Mouse (Mus musculus) stomach, postnatal 0 days (tissue): Measurements from ENCODE around the gene Slc22a23. TPM values are rescaled to one million over a fixed set of nuclear protein-coding genes. Genes with fewer than 3 reads are reported as not detected.

Experiments used
- ATAC-seq: fragments of 200-750 bp; cut with Nextera tagmentation; 2 replicates; pipeline ENCODE4 v1.8.0; 2017; ENCODE audit not compliant: low FRiP score, low TSS enrichment
- DNase-seq: peaks from one replicate; pipeline ENCODE4 v3.0.0-alpha.2; 2016; ENCODE audit warnings: low spot score
- H3K27ac ChIP-seq: fragments of 300-500 bp; sonication (generic); replicated peaks from 2 replicates; pipeline ENCODE4 v1.5.1; 2014; ENCODE audit warnings: mild to moderate bottlenecking, control low read depth
- H3K27me3 ChIP-seq: fragments of 300-500 bp; sonication (generic); 2 replicates; pipeline ENCODE4 v1.6.1; 2014; ENCODE audit warnings: low read length; ENCODE audit not compliant: control insufficient read depth, insufficient read depth
- H3K36me3 ChIP-seq: fragments of 300-500 bp; sonication (generic); 2 replicates; pipeline ENCODE4 v1.6.1; 2014; ENCODE audit warnings: low read length, mixed read lengths; ENCODE audit not compliant: control insufficient read depth, insufficient read depth
- H3K4me1 ChIP-seq: fragments of 300-500 bp; sonication (generic); replicated peaks from 2 replicates; pipeline ENCODE4 v1.6.1; 2014; ENCODE audit warnings: antibody characterized with exemption; ENCODE audit not compliant: control insufficient read depth, insufficient read depth
- H3K4me2 ChIP-seq: fragments of 300-500 bp; sonication (generic); replicated peaks from 2 replicates; pipeline ENCODE4 v1.6.1; 2014; ENCODE audit warnings: low read depth, mild to moderate bottlenecking, control low read depth, moderate library complexity
- H3K4me3 ChIP-seq: fragments of 300-500 bp; sonication (generic); 2 replicates; pipeline ENCODE4 v1.5.1; 2014; ENCODE audit warnings: low read depth, low read length, control low read depth
- H3K9ac ChIP-seq: fragments of 300-500 bp; sonication (generic); 2 replicates; pipeline ENCODE4 v1.6.1; 2014; ENCODE audit warnings: mild to moderate bottlenecking, low read length, control low read depth, mixed read lengths
- H3K9me3 ChIP-seq: fragments of 300-500 bp; sonication (generic); 2 replicates; pipeline ENCODE4 v1.6.1; 2016; ENCODE audit warnings: low read length; ENCODE audit not compliant: control insufficient read depth
- CTCF ChIP-seq: IDR thresholded peaks from 2 replicates; pipeline ENCODE4 v1.5.1; 2016; ENCODE audit warnings: antibody characterized with exemption, low read depth, mild to moderate bottlenecking, moderate library complexity
- EP300 ChIP-seq: optimal IDR thresholded peaks from 2 replicates; pipeline ENCODE3; 2016; ENCODE audit warnings: antibody characterized with exemption
- WGBS: fragments of 180-500 bp; shearing (Covaris S2); extraction: QIAGEN DNeasy Blood & Tissue Kit; methylation state at CpG from one replicate; pipeline ENCODE4 v1.1.7; 2014; 5-methylcytosine and 5-hydroxymethylcytosine counted together
- polyA plus RNA-seq: library from polyadenylated mRNA; unstranded; fragments of >200 nt; fragmentation: Nextera tagmentation; extraction: Ambion mirVana; gene quantifications from 2 replicates; pipeline ENCODE4 v1.2.1, GENCODE M21; 2015

The Slc22a23 gene
- polyA plus RNA-seq, 1 experiment from 2014 or later = 6.9 TPM

GRCm38 (mm10) chr13:34131708-34132060 is 213.3 kb downstream of the Slc22a23 start:
- 9% methylated on average over 10 of the region's 10 CpGs for whole genome bisulfite sequencing
- Histone ChIP-seq H3K9me3 (no peaks in the 10 kb centered on the region), H3K4me1 (peaks cover 4% of the 10 kb centered on the region; the same call in 1 of the 2 replicates), H3K4me3 (peak overlapping the region; percentile 61), H3K4me2 (peak overlapping the region; percentile 90), H3K27me3 (no peaks in the 10 kb centered on the region), H3K9ac (no peak overlapping the region; the same call in 1 of the 2 replicates), H3K27ac (no peak overlapping the region), H3K36me3 (no peaks in the 10 kb centered on the region)
- ATAC-seq (peak; percentile 22; the same call in 1 of the 2 replicates), DNase-seq (peak; percentile 61)
- TF ChIP-seq CTCF (peak; percentile 41; the same call in 1 of the 2 replicates), EP300 (no peak)

GRCm38 (mm10) chr13:34131011-34131707 is 213.8 kb downstream of the Slc22a23 start:
- no peaks in the 10 kb centered on the region for H3K27me3 ChIP-seq
- DNase-seq (peak; percentile 65), ATAC-seq (peak; percentile 63)
- H3K27ac ChIP-seq = peak overlapping the region; percentile 31
- no peaks in the 10 kb centered on the region for H3K36me3 ChIP-seq
- peak overlapping the region; percentile 61 for H3K4me3 ChIP-seq
- H3K9ac ChIP-seq = peak overlapping the region; percentile 23; the same call in 1 of the 2 replicates
- WGBS = under 1% methylated on average over 24 of the region's 24 CpGs
- no peaks in the 10 kb centered on the region for H3K9me3 ChIP-seq
- peaks cover 4% of the 10 kb centered on the region; the same call in 1 of the 2 replicates for H3K4me1 ChIP-seq
- H3K4me2 ChIP-seq = peak overlapping the region; percentile 90
- no peak for TF ChIP-seq EP300
- no peak for TF ChIP-seq CTCF

GRCm38 (mm10) chr13:34130226-34130731 is 214.7 kb downstream of the Slc22a23 start, which contains the start of gene Tubb2b:
Gene Tubb2b, minus strand, starts transcription at chr13:34130466.
- WGBS = under 1% methylated on average over 26 of the region's 26 CpGs
- ATAC-seq (peak; percentile 85), DNase-seq (peak; percentile 65)
- Histone ChIP-seq H3K27me3 (no peaks in the 10 kb centered on the region), H3K9me3 (no peaks in the 10 kb centered on the region), H3K9ac (peak within 1 kb of the TSS; percentile 59), H3K36me3 (no peaks in the 10 kb centered on the region), H3K4me1 (peaks cover 4% of the 10 kb centered on the region; the same call in 1 of the 2 replicates), H3K27ac (peak within 1 kb of the TSS; percentile 40), H3K4me2 (peak within 1 kb of the TSS; percentile 90), H3K4me3 (peak within 1 kb of the TSS; percentile 61)
- TF ChIP-seq EP300 (no peak), CTCF (no peak)

GRCm38 (mm10) chr13:34129485-34130225 is 215.3 kb downstream of the Slc22a23 start:
- H3K4me1 ChIP-seq = peaks cover 4% of the 10 kb centered on the region; the same call in 1 of the 2 replicates
- ATAC-seq (peak; percentile 39), DNase-seq (peak; percentile 59)
- H3K27ac ChIP-seq = peak overlapping the region; percentile 40; the same call in 1 of the 2 replicates
- H3K36me3 ChIP-seq = no peaks in the 10 kb centered on the region
- H3K9me3 ChIP-seq = no peaks in the 10 kb centered on the region
- no peaks in the 10 kb centered on the region for H3K27me3 ChIP-seq
- TF ChIP-seq EP300 = no peak
- no peak for TF ChIP-seq CTCF
- H3K4me2 ChIP-seq = peak overlapping the region; percentile 90
- peak overlapping the region; percentile 61 for H3K4me3 ChIP-seq
- 1% methylated on average over 30 of the region's 31 CpGs for WGBS
- peak overlapping the region; percentile 59 for H3K9ac ChIP-seq

Other genes with a start within 250 kb of the Slc22a23 start
- gene Tubb2b, start 214.7 kb downstream of the Slc22a23 start, polyA plus RNA-seq = 13.4 and 14.6 TPM in 2 replicates
- 60.9 and 71.1 TPM in 2 replicates for gene Psmg4, start 182.2 kb downstream of the Slc22a23 start, polyA plus RNA-seq